Mouse (Mus musculus): Measurements from ENCODE around the gene Lcor. TPM values are rescaled to one million over a fixed set of nuclear protein-coding genes. Genes with fewer than 3 reads are reported as not detected.
A peak's percentile ranks its signal among the peaks of the same experiment; 100 is the strongest.

The Lcor gene
- polyA plus RNA-seq, 1 experiment from 2014 or later = 12.4 TPM

DNA sequence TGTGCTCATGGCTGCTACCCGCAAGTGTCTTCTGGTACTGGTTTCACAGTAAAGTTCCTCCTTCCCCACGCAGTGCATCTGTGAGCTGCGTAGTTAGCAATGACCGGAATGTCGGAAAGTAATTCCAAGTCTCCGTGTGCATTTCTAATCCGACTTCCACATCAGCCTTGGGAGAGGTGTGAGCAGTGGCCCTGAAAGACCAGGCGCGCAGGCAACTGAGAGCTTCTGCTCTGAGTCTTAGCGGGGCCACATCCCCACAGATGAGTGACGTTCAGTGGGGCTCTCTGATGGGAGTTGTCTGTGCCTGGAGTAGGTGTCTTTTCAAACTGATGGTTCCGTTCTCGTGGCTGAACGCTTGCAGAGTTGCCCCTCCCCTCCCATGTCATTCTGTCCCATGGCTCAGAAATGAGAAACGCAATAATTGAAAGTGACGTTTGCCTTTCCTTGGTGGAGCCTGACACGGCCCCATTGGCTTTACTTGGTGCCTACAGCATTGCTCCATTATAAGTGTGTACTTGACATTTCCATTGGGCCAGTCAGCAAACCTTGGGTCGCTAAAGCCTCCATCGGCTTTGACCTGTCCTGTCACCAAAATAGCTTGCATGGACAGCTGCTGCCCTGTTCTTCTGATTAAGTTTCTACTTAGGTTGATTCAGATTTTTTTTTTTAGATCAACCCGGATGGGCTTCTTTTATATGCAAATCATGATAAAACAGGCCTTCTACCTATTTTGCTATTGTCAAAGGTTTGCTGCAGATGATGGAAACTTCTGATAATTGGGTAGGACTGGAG is 105.2 kb downstream of the Lcor start:
- no peak overlapping the region for H3K4me3 ChIP-seq
- H3K9me3 ChIP-seq = no peaks in the 10 kb centered on the region
- peaks cover 12% of the 10 kb centered on the region; the same call in 1 of the 2 replicates for H3K4me1 ChIP-seq
- DNase-seq (ENCODE audit: low spot score) = no peak
- H3K36me3 ChIP-seq = peaks cover 35% of the 10 kb centered on the region
- no peaks in the 10 kb centered on the region for H3K27me3 ChIP-seq (ENCODE audit: insufficient read depth, poor library complexity, severe bottlenecking)
- WGBS = 88% methylated on average over 20 of the region's 20 CpGs
- H3K27ac ChIP-seq = no peak overlapping the region

DNA sequence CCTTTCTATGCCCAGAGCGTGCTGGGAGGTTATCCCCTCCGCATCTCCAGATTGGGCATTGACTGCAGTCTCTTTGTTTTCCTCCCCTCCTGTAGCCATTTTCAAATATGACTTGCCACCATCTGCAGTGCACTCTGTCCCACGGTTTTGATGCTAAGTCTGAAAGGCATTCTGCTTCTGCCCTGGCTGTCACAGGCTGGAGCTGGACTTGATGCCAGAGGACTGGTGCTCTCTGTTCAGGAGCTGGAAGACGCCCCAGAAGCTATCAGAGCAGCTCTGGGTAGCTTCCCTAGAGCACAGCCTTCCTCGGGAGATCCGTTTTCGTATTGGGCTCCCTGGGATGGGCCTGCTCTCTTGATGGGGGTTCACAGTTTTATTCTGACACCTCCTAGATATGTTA is 106.6 kb downstream of the Lcor start:
- H3K36me3 ChIP-seq = peaks cover 21% of the 10 kb centered on the region
- no peak for DNase-seq (ENCODE audit: low spot score)
- 86% methylated on average over 7 of the region's 7 CpGs for WGBS

DNA sequence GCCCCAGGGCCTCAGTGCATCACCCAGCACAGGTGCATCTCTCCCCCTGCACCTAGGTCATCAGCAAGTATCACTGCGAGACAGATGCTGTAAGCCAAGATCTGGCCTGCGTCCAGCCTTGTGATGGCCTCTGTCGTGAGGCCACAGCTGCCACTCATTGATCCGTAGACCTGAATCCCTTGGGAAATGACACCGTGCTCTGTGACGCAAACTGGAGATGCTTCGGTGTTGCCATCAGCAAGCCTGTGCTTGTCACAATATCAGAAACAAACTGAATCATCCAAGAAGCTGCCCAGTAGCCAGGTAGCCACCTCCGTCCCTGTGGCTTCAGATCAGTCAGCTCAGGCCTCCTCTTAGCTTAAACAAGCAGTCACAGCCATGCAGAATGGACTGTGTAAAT is 107.2 kb downstream of the Lcor start:
- Histone ChIP-seq H3K4me1 (peaks cover 12% of the 10 kb centered on the region; the same call in 1 of the 2 replicates), H3K4me3 (no peak overlapping the region), H3K9me3 (no peaks in the 10 kb centered on the region), H3K36me3 (peaks cover 16% of the 10 kb centered on the region), H3K27me3 (ENCODE audit: insufficient read depth, poor library complexity, severe bottlenecking) (no peaks in the 10 kb centered on the region), H3K27ac (no peak overlapping the region)
- 83% methylated on average over 8 of the region's 8 CpGs for WGBS
- no peak for DNase-seq (ENCODE audit: low spot score)

More for the DNA sequence above, 106.6 kb downstream of the Lcor start:
- H3K27ac ChIP-seq = no peak overlapping the region
- H3K9me3 ChIP-seq = no peaks in the 10 kb centered on the region
- no peaks in the 10 kb centered on the region for H3K27me3 ChIP-seq (ENCODE audit: insufficient read depth, poor library complexity, severe bottlenecking)
- H3K4me3 ChIP-seq = no peak overlapping the region
- peaks cover 12% of the 10 kb centered on the region; the same call in 1 of the 2 replicates for H3K4me1 ChIP-seq

DNA sequence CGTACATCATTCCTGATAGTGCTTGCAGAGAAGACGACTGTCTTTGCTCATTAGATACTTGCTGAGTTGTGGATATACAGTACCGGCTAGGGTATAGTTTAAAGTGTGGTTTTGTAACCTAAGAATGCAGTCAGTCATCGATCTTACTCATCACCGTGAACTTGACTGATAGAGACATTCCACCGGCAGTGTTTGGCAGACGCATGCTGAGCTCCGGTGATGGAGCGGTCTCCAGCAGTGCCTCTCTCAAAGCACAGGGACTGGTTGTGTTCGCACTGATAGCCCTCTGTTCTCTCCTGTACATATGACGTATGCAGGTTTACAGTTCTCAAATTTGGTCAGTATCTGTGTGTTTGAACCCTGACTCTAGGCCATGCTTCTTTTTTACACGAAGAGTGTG is 109.4 kb downstream of the Lcor start:
- Histone ChIP-seq H3K27ac (no peak overlapping the region), H3K36me3 (0 out of 2 replicates have a peak, but pooled peaks cover 3% of the 10 kb centered on the region), H3K9me3 (no peaks in the 10 kb centered on the region), H3K4me1 (peaks cover 25% of the 10 kb centered on the region), H3K27me3 (ENCODE audit: insufficient read depth, poor library complexity, severe bottlenecking) (no peaks in the 10 kb centered on the region), H3K4me3 (no peak overlapping the region)
- WGBS = 63% methylated on average over 12 of the region's 12 CpGs
- DNase-seq (ENCODE audit: low spot score) = no peak

DNA sequence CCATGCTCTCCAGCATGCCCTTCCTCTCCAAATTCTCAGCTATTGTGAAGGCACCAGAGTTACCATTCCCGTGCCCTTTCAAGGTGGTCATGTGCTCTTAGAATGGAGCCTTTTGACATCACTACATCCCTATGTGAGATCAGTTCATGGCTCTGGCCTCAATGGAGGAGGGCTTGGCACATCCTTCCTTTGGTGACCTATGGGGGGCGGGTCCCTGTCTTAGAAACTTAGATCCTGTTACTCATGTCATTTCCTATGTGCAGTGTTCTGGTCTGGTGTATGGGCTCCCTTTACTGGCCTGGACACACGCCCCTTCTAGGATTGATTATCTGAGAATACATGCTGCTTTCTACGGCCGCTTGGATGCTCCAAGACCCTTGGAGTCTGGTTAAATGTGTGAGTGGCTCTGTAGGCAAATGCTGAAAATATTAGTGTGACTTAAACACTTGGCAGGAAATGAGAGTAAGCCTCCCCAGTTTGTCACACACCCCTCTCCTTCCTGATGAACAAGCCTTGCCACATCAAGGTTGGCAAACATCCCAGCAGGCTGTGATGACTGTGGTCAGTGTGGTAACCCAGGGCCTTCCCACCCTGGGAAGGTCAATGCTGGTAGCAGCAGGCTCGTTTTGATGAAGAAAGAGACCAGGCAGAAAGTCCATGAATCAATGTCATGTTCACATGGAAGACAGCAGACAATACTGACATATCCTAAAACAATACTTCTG is 114.9 kb downstream of the Lcor start:
- no peak overlapping the region for H3K27ac ChIP-seq

GRCm38 (mm10) chr19:41600647-41601046 is 118.2 kb downstream of the Lcor start:
- no peak for DNase-seq (ENCODE audit: low spot score)
- 67% methylated on average over 11 of the region's 11 CpGs for WGBS
- Histone ChIP-seq H3K4me1 (peaks cover 7% of the 10 kb centered on the region), H3K27ac (no peak overlapping the region), H3K9me3 (no peaks in the 10 kb centered on the region), H3K4me3 (no peak overlapping the region), H3K27me3 (ENCODE audit: insufficient read depth, poor library complexity, severe bottlenecking) (no peaks in the 10 kb centered on the region; the same call in 1 of the 2 replicates), H3K36me3 (no peaks in the 10 kb centered on the region)

More for the DNA sequence above, 114.9 kb downstream of the Lcor start:
- DNase-seq (ENCODE audit: low spot score) = peak; percentile 69
- no peaks in the 10 kb centered on the region; the same call in 1 of the 2 replicates for H3K27me3 ChIP-seq (ENCODE audit: insufficient read depth, poor library complexity, severe bottlenecking)
- H3K4me1 ChIP-seq = peaks cover 13% of the 10 kb centered on the region
- H3K36me3 ChIP-seq = no peaks in the 10 kb centered on the region
- H3K9me3 ChIP-seq = no peaks in the 10 kb centered on the region
- H3K4me3 ChIP-seq = no peak overlapping the region
- 76% methylated on average over 6 of the region's 6 CpGs for WGBS

DNA sequence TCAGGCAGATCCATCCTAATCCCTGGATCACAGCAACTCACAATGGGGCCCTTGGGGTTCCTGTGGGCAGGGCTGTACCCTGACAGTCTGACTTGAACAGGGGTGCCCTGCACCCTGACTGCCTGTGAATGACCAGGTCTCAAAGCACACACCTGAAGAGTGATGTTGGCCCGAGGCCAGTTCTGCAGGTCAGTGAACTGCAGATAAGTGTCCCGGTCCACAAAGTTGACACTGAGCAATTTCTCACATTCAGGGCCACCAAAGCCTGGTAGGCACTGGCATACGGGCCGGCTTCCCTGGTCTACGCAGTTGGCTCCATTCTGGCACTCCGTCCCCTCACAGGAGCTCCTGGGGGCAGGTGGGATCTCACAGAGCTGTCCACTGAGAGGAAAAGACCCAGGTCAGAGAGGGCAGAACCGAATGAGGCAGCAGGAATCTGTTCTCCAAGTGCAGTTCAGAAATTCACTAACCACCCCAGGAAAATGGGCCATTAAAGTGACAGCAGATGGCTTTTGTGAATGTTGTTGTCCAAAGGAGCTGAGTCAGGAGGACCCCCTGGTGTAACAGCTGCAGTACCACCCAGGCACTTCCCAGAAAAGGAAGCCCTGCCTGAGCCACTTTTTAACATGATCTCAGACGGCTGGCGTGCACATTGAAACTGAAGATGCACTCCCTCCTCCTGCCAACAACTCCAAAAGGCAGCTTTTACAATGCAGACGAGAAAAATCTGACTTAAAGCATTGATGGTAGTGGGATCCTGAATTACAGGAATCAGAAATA is 124.0 kb downstream of the Lcor start:
- 0 out of 2 replicates have a peak, but pooled peaks cover 3% of the 10 kb centered on the region for H3K4me1 ChIP-seq
- WGBS = 80% methylated on average over 10 of the region's 10 CpGs
- no peak for DNase-seq (ENCODE audit: low spot score)

DNA sequence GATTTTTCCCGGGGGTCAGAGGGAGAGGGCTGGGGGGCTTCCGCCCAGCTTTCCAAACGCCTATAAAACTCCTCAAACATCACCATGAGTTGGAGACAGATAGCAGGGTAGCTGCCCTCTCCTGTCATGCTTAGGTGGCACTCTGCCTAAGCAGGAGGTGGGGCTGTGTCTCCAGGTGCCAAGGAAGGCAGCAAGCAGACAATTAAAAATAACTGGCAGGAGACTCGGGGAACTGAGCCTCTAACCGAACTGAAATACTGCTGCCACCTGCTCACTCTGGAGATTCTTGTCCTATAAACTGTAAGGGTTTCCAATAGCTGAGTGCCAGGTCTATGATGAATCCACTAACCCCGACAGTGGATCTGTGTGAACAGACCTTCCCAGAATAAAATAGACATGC is 129.2 kb downstream of the Lcor start:
- H3K27me3 ChIP-seq (ENCODE audit: insufficient read depth, poor library complexity, severe bottlenecking) = peaks cover 31% of the 10 kb centered on the region
- WGBS = 80% methylated on average over 6 of the region's 6 CpGs
- DNase-seq (ENCODE audit: low spot score) = no peak

More for the DNA sequence above, 124.0 kb downstream of the Lcor start:
- Histone ChIP-seq H3K36me3 (no peaks in the 10 kb centered on the region), H3K27me3 (ENCODE audit: insufficient read depth, poor library complexity, severe bottlenecking) (peaks cover 8% of the 10 kb centered on the region; the same call in 1 of the 2 replicates), H3K27ac (no peak overlapping the region), H3K4me3 (no peak overlapping the region), H3K9me3 (no peaks in the 10 kb centered on the region)

More for the DNA sequence above, 129.2 kb downstream of the Lcor start:
- Histone ChIP-seq H3K36me3 (no peaks in the 10 kb centered on the region), H3K27ac (no peak overlapping the region), H3K9me3 (no peaks in the 10 kb centered on the region), H3K4me1 (peaks cover 15% of the 10 kb centered on the region), H3K4me3 (no peak overlapping the region)

Small RNA genes lying within 50 kb of the gene (microRNA-seq; reads per million reads assigned to microRNA genes)
- gene Mir8091 = not detected

Other genes starting within 250 kb of the Lcor start
- gene Tm9sf3, start 218.6 kb upstream of the Lcor start, polyA plus RNA-seq (2016; fragmentation: Nextera tagmentation; extraction: Ambion mirVana) = 112 and 123 TPM in 2 replicates
- 0.83 and 1.1 TPM in 2 replicates for gene Pik3ap1, start 97.5 kb upstream of the Lcor start, polyA plus RNA-seq (2016; fragmentation: Nextera tagmentation; extraction: Ambion mirVana)
- 1.8 and 1.9 TPM in 2 replicates for gene Gm340, start 99.7 kb downstream of the Lcor start, polyA plus RNA-seq (2016; fragmentation: Nextera tagmentation; extraction: Ambion mirVana)